Mouse (Mus musculus): ENCODE measurements around the gene Popdc3.

DNA sequence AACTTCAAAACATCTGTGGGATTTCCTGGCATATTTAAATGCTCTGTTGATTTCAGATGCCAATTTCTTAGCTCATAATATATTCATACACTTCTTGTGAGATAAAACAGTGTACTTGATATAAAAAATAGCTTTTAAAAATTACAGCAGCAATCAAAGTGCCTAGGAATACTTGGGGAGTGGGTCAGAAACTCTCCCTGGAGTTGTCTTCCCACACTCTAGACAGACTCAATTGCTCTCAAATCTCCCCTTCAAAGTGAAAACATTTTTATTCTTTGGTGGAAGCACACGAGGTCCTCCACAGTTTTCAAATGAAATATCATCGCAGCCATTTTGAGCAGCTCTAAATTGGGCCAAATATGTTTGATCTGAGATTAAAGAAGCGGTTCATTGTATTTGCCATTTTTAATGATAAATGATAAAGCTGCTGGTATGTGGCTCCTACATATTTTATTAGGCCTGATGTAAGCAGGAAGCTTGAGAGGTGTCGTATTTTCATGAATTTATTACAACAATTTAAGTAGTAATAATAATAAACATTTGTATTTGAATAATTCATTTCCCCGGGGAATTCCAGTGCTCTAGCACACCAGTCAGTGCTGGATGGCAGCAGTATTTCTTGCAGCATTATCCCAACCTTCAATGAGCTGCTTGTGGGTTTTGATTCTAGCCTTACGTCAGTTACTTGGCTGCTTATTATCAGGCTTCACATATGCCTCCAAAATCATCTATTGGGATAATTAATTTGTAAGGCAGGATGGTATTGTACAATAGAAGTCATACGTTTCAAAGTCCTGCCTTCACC, 150.5 kb downstream of the Popdc3 start:
- TF ChIP-seq CTCF (IDR thresholded peaks at IDR 0.05; ENCODE audit: low read depth, low read length) = no peak
- no peak for TF ChIP-seq POLR2A (IDR thresholded peaks at IDR 0.05; ENCODE audit: borderline replicate concordance, low read depth, low read length)

Measured in bone marrow macrophage, adult 2 months (primary cell).